Mouse (Mus musculus) right cerebral cortex, adult 2 months (tissue): ENCODE measurements around the gene Gpr3.

Source experiments
- DNase-seq, 2 experiments: peaks; one replicate each; pipeline ENCODE4 v3.0.0; 2021 to 2022; ENCODE audit warnings: low spot score in 2 of 2

The Gpr3 gene

GRCm38 (mm10) chr4:133170616-133171015 lies 41.7 kb downstream of the Gpr3 start:
- no peak for DNase-seq

- DNase-seq, result no peak
These were observed 42.2 kb downstream of the Gpr3 start for GRCm38 (mm10) chr4:133170056-133170524.

- no peak for DNase-seq
These were observed 42.9 kb downstream of the Gpr3 start for GRCm38 (mm10) chr4:133169237-133170055.

GRCm38 (mm10) chr4:133166773-133167172 lies 45.6 kb downstream of the Gpr3 start:
- no peak for DNase-seq

- DNase-seq, result no peak
These were observed 50.1 kb downstream of the Gpr3 start for GRCm38 (mm10) chr4:133162196-133162595.

GRCm38 (mm10) chr4:133160821-133161220 lies 51.5 kb downstream of the Gpr3 start:
- DNase-seq, result no peak

- DNase-seq, result no peak
These were observed 52.1 kb downstream of the Gpr3 start for GRCm38 (mm10) chr4:133160211-133160610.

GRCm38 (mm10) chr4:133159646-133160045 lies 52.7 kb downstream of the Gpr3 start:
- DNase-seq, result no peak
